Mouse (Mus musculus) heart, embryonic 15.5 days (tissue): ENCODE data around the gene Gm20425. TPM values are rescaled to one million over a fixed set of nuclear protein-coding genes. Genes with fewer than 3 reads are reported as not detected.

Experiments used
- ATAC-seq: fragments of 200-750 bp; cut with Nextera tagmentation; replicated peaks from 2 replicates; pipeline ENCODE4 v1.8.0; 2017; ENCODE audit warnings: low read depth, moderate TSS enrichment; ENCODE audit not compliant: insufficient number of reproducible peaks, insufficient read depth, low FRiP score
- H3K27ac ChIP-seq: fragments of 300-500 bp; sonication (generic); 2 replicates; pipeline ENCODE4 v1.5.1; 2015; ENCODE audit warnings: mild to moderate bottlenecking, inconsistent platforms
- H3K27me3 ChIP-seq: fragments of 300-500 bp; sonication (generic); 2 replicates; pipeline ENCODE4 v1.6.1; 2015; ENCODE audit warnings: inconsistent platforms
- H3K36me3 ChIP-seq: fragments of 300-500 bp; sonication (generic); 2 replicates; pipeline ENCODE4 v1.6.1; 2015; ENCODE audit warnings: mild to moderate bottlenecking, inconsistent platforms
- H3K4me1 ChIP-seq: fragments of 300-500 bp; sonication (generic); replicated peaks from 2 replicates; pipeline ENCODE4 v1.6.1; 2015; ENCODE audit warnings: inconsistent platforms
- H3K4me2 ChIP-seq: fragments of 300-500 bp; sonication (generic); 2 replicates; pipeline ENCODE4 v1.6.1; 2015; ENCODE audit warnings: inconsistent platforms, mild to moderate bottlenecking, moderate library complexity
- H3K4me3 ChIP-seq: fragments of 300-500 bp; sonication (generic); 2 replicates; pipeline ENCODE4 v1.5.1; 2015; ENCODE audit warnings: mild to moderate bottlenecking, inconsistent platforms
- H3K9ac ChIP-seq: fragments of 300-500 bp; sonication (generic); 2 replicates; pipeline ENCODE4 v1.6.1; 2015; ENCODE audit warnings: mild to moderate bottlenecking, inconsistent platforms
- H3K9me3 ChIP-seq: fragments of 300-500 bp; sonication (generic); replicated peaks from 2 replicates; pipeline ENCODE4 v1.6.1; 2016; ENCODE audit warnings: inconsistent platforms
- WGBS: fragments of 180-500 bp; shearing (Covaris S2); methylation state at CpG from one replicate; pipeline ENCODE4 v1.1.7; 2015; ENCODE audit warnings: mixed read lengths; 5-methylcytosine and 5-hydroxymethylcytosine counted together
- polyA plus RNA-seq: library from polyadenylated mRNA; unstranded; fragments of >200 nt; fragmentation: Nextera tagmentation; extraction: Ambion mirVana; gene quantifications from 2 replicates; pipeline ENCODE4 v1.2.1, GENCODE M21; 2015

The Gm20425 gene
- polyA plus RNA-seq, 1 experiment from 2014 or later, result 5.1 TPM

DNA sequence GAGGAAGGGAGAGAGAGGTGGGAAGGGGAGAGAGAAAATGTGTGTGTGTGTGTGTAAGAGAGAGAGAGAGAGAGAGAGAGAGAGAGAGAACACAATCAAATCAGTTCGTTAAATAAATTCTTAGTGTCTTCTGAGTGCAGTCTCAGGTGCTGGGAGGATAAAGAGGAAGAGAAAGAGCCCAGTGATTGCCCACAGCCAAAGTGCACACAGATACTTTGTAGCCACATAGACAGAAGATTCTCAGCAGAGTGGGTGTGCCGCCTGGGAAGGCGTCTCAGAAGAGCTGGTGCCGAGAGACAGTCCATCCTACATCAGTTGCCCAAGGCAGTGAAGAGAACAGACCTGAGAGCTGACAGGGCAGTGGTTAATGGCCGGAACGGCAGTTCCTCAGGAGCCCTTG is 15.8 kb downstream of the Gm20425 start:
- Histone ChIP-seq H3K4me2 (no peak overlapping the region), H3K4me3 (no peak overlapping the region), H3K4me1 (peaks cover 6% of the 10 kb centered on the region), H3K27ac (no peak overlapping the region), H3K36me3 (no peaks in the 10 kb centered on the region), H3K9ac (no peak overlapping the region), H3K27me3 (no peaks in the 10 kb centered on the region; the same call in 1 of the 2 replicates), H3K9me3 (no peaks in the 10 kb centered on the region)
- no peak for ATAC-seq
- 72% methylated on average over 6 of the region's 6 CpGs for WGBS

DNA sequence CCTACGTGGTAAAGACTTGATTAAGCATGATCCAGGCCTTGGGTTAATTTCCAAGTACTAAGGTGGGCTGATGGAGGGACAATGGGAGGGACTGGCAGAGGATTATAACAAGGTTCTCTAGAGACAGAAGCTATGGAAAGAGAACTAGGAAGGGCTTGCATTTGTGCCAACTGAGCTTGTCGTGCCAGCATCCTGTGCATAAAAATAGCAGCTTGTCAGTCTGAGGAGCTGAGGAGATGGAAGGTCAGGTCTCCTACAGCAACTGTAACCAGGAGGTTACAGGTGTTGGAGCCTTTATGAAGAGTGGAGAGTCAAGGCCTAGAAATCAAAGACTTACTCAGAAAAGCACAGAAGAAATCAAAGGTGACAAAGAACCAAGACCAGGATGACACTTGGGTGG is 16.5 kb downstream of the Gm20425 start:
- no peak for ATAC-seq
- no peak overlapping the region for H3K4me2 ChIP-seq
- no peaks in the 10 kb centered on the region for H3K36me3 ChIP-seq
- peaks cover 6% of the 10 kb centered on the region for H3K4me1 ChIP-seq
- H3K9ac ChIP-seq, result no peak overlapping the region
- H3K4me3 ChIP-seq, result no peak overlapping the region
- H3K9me3 ChIP-seq, result no peaks in the 10 kb centered on the region
- 45% methylated on average over 2 of the region's 2 CpGs for WGBS
- no peaks in the 10 kb centered on the region; the same call in 1 of the 2 replicates for H3K27me3 ChIP-seq
- H3K27ac ChIP-seq, result no peak overlapping the region

GRCm38 (mm10) chr9:103212654-103213420 is 17.3 kb downstream of the Gm20425 start:
- no peak for ATAC-seq
- peak overlapping the region; percentile 42 for H3K4me3 ChIP-seq
- no peaks in the 10 kb centered on the region; the same call in 1 of the 2 replicates for H3K27me3 ChIP-seq
- 48% methylated on average over 28 of the region's 28 CpGs for WGBS
- 0 out of 2 replicates have a peak overlapping the region, but pooled peaks have one; percentile 9 for H3K9ac ChIP-seq
- H3K27ac ChIP-seq, result 0 out of 2 replicates have a peak overlapping the region, but pooled peaks have one; percentile 37
- peaks cover 6% of the 10 kb centered on the region for H3K4me1 ChIP-seq
- H3K36me3 ChIP-seq, result no peaks in the 10 kb centered on the region
- peak overlapping the region; percentile 49 for H3K4me2 ChIP-seq
- H3K9me3 ChIP-seq, result no peaks in the 10 kb centered on the region

DNA sequence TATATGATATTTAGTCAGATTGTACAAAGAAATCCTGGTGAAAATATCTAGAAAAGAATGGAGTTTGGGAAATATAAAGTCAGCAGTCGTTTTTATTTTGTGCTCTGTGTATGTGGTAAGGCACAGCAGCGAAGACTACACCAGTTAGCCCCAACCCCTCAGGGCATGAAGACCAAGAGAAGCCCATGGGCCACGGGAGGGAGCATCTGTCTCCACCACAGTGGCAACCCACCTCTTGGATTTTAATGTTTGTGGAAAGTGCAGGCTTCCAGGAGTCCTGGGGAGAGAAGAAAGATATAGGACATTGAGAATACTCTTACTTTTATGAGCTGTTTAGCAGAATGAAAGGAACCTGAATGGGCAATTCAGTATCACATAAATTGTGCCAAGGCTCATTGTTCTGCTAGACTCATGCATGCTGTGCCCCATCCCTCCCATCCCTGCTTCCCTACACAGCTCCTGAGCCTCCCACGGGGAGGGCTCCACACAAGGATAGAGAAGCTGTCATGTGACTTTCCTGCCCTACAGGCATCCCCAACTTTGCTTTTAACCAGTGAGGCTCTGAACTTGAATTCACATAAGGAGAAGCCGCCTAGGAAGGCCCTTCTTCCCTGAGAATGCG is 21.2 kb downstream of the Gm20425 start:
- H3K27me3 ChIP-seq, result no peaks in the 10 kb centered on the region; the same call in 1 of the 2 replicates
- no peak overlapping the region for H3K27ac ChIP-seq
- H3K4me3 ChIP-seq, result no peak overlapping the region
- peaks cover 6% of the 10 kb centered on the region for H3K4me1 ChIP-seq
- H3K9me3 ChIP-seq, result no peaks in the 10 kb centered on the region
- H3K4me2 ChIP-seq, result no peak overlapping the region
- ATAC-seq, result no peak
- WGBS, result 66% methylated on average over 6 of the region's 6 CpGs
- H3K36me3 ChIP-seq, result no peaks in the 10 kb centered on the region
- H3K9ac ChIP-seq, result no peak overlapping the region

DNA sequence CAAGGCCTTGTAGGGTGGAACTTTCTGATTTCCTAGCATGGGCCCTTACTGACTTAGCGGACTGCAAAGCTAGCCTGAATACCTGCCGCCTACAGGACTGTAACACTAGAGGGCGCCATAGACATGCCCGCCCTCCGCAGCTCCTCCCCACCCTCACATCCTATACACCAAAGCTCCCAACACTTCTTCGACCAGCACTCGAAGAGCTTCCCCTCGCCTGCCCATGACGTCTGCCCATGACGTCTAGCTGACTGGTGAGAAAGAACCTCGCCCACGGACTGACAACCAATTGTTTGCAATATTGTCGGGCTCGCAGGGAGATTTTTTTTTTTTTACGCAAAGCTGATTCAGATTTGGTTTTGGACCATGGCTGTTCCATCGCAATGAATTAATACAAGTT is 22.3 kb downstream of the Gm20425 start:
- Histone ChIP-seq H3K27ac (no peak overlapping the region), H3K36me3 (no peaks in the 10 kb centered on the region), H3K4me3 (peak overlapping the region; percentile 26), H3K4me1 (no peaks in the 10 kb centered on the region), H3K9ac (no peak overlapping the region), H3K4me2 (peak overlapping the region; percentile 62), H3K27me3 (no peaks in the 10 kb centered on the region; the same call in 1 of the 2 replicates), H3K9me3 (no peaks in the 10 kb centered on the region)
- ATAC-seq, result peak; percentile 86
- WGBS, result 10% methylated on average over 16 of the region's 16 CpGs

DNA sequence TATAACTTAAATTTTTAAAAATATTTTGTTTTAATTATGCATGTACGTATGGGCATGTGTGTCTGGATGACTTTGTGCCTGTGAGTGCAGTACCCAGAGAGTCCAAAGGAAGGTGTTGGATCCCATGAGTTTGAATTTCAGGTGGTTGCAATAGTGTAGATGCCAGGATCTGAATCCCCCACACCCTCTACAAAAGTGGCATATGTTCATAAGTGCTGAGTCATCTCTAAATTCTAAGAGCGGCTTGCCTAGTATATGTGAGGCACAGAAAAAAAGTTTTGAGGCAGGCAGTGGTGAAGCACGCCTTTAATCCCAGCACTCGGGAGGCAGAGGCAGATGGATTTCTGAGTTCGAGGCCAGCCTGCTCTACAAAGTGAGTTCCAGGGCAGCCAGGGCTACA is 24.3 kb downstream of the Gm20425 start:
- Histone ChIP-seq H3K9me3 (no peaks in the 10 kb centered on the region), H3K27ac (no peak overlapping the region), H3K36me3 (no peaks in the 10 kb centered on the region), H3K4me2 (no peak overlapping the region), H3K4me1 (peaks cover 4% of the 10 kb centered on the region), H3K27me3 (no peaks in the 10 kb centered on the region; the same call in 1 of the 2 replicates), H3K9ac (no peak overlapping the region), H3K4me3 (no peak overlapping the region)
- ATAC-seq, result no peak
- 90% methylated on average over 5 of the region's 5 CpGs for WGBS

DNA sequence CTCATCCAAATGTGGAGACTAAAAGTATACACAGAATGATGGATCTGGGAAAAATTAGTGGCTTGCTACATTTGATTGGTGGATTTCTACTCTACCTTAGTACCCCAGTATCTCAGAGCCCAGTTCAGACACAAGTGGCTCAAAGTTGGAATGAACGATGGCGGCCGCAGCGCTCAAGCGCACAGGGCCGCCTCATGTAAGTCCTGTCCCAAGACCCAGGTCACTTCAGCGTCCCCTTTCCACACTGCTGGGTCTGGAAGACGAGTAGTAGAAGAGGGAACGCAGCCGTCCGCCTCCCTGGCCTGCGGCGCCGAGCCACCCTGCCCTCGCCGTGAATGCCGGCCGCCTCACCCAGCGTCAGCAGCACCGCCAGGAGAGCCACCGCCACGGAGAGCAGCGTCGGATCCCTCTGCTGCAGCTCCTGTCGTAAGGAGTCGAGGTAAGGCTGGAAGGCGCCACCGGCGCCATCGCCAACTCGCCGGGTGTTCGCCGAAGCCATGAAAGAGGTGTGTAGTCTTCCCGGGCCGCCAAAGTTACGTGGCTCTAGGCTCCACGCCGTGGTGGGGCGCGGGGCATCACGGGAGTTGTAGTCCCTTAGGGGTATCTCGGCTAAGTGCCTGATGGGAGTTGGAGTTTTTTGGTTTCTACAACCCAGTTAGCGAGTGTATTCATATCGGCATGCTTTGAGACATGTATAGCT is 28.4 kb downstream of the Gm20425 start, which contains the start of gene Srprb:
Gene Srprb, minus strand, starts transcription at position 577 of the 700 bp plus-strand sequence.
- peak; percentile 99 for ATAC-seq
- H3K9ac ChIP-seq, result peak within 1 kb of the TSS; percentile 83
- no peaks in the 10 kb centered on the region for H3K9me3 ChIP-seq
- peaks cover 4% of the 10 kb centered on the region for H3K4me1 ChIP-seq
- peak within 1 kb of the TSS; percentile 69 for H3K4me2 ChIP-seq
- peaks cover 24% of the 10 kb centered on the region for H3K36me3 ChIP-seq
- peak within 1 kb of the TSS; percentile 91 for H3K27ac ChIP-seq
- peak within 1 kb of the TSS; percentile 92 for H3K4me3 ChIP-seq
- H3K27me3 ChIP-seq, result no peaks in the 10 kb centered on the region
- under 1% methylated on average over 45 of the region's 45 CpGs for WGBS

- Histone ChIP-seq H3K4me2 (no peak overlapping the region), H3K27me3 (no peaks in the 10 kb centered on the region), H3K36me3 (peaks cover 51% of the 10 kb centered on the region), H3K9ac (no peak overlapping the region), H3K4me1 (no peaks in the 10 kb centered on the region), H3K9me3 (no peaks in the 10 kb centered on the region), H3K4me3 (no peak overlapping the region), H3K27ac (no peak overlapping the region)
- WGBS, result 84% methylated on average over 4 of the region's 4 CpGs
- no peak for ATAC-seq
These were observed 41.7 kb downstream of the Gm20425 start for GRCm38 (mm10) chr9:103188416-103188815.

DNA sequence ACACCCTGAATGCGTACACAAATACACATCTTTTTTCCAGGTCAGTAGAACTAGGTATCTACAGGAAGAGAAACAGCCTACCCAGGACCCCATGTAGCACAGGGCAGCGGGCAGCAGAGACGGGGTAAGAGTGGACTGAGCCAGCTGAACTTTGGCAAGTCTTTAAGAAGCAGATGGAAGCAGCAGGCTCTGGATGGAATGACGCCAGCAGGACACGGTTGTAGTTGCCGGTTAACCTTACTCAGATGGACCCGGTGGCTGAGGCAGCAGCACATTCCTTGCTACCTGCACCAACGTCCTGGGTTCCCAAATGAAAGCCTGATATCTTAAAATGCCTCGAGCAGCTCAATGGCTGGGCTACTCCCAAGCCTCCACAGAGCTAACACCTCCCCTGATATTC is 43.4 kb downstream of the Gm20425 start:
- H3K4me2 ChIP-seq, result no peak overlapping the region
- H3K4me1 ChIP-seq, result no peaks in the 10 kb centered on the region
- WGBS, result 53% methylated on average over 9 of the region's 9 CpGs
- ATAC-seq, result no peak
- H3K36me3 ChIP-seq, result peaks cover 38% of the 10 kb centered on the region
- no peak overlapping the region for H3K27ac ChIP-seq
- H3K9me3 ChIP-seq, result no peaks in the 10 kb centered on the region
- no peak overlapping the region for H3K4me3 ChIP-seq
- no peak overlapping the region for H3K9ac ChIP-seq
- H3K27me3 ChIP-seq, result no peaks in the 10 kb centered on the region

GRCm38 (mm10) chr9:103185946-103186345 is 44.2 kb downstream of the Gm20425 start:
- no peaks in the 10 kb centered on the region for H3K27me3 ChIP-seq
- no peak for ATAC-seq
- WGBS, result 81% methylated on average over 8 of the region's 8 CpGs

GRCm38 (mm10) chr9:103184855-103185254 is 45.3 kb downstream of the Gm20425 start:
- Histone ChIP-seq H3K4me3 (no peak overlapping the region), H3K27me3 (no peaks in the 10 kb centered on the region), H3K27ac (no peak overlapping the region), H3K4me2 (no peak overlapping the region), H3K9me3 (no peaks in the 10 kb centered on the region), H3K9ac (no peak overlapping the region), H3K4me1 (peaks cover 10% of the 10 kb centered on the region), H3K36me3 (peaks cover 20% of the 10 kb centered on the region)
- no peak for ATAC-seq
- WGBS, result 68% methylated on average over 4 of the region's 4 CpGs

More at GRCm38 (mm10) chr9:103185946-103186345, 44.2 kb downstream of the Gm20425 start:
- Histone ChIP-seq H3K27ac (no peak overlapping the region), H3K4me1 (peaks cover 1% of the 10 kb centered on the region; the same call in 1 of the 2 replicates), H3K9me3 (no peaks in the 10 kb centered on the region), H3K4me3 (no peak overlapping the region), H3K9ac (no peak overlapping the region), H3K4me2 (no peak overlapping the region), H3K36me3 (peaks cover 31% of the 10 kb centered on the region)
